Mouse (Mus musculus) T-helper 1 cell (primary cell): ENCODE measurements at regions not wholly inside any gene's neighbourhood (a gene's known extent, or its start where the extent isn't known, plus 50 kb on each side); places are given as distances from the start of the nearest gene placed in this dataset.

Experiments used
- in situ Hi-C: fragments of 300-600 bp; cut with MboI, MseI; formaldehyde crosslinking; loops from one replicate; pipeline ENCODE4 v1.15.1; 2025; ENCODE audit warnings: high pct_unique_total_duplicates

GRCm38 (mm10) chr12:90946528-90946918 lies 208.3 kb upstream of the Dio2 start:
- in situ Hi-C loops: no loop called here

- in situ Hi-C loops: no loop called here
Measured at GRCm38 (mm10) chr12:90945743-90946527, 207.7 kb upstream of the Dio2 start.

- in situ Hi-C loops: no loop called here
Measured at GRCm38 (mm10) chr12:90932684-90933083, 194.4 kb upstream of the Dio2 start.

GRCm38 (mm10) chr12:90932201-90932600 lies 194.0 kb upstream of the Dio2 start:
- in situ Hi-C loops: no loop called here

- in situ Hi-C loops: no loop called here
Measured at GRCm38 (mm10) chr12:90930091-90930715, 192.0 kb upstream of the Dio2 start.

GRCm38 (mm10) chr12:90923603-90924002 lies 185.4 kb upstream of the Dio2 start:
- in situ Hi-C loops: no loop called here

GRCm38 (mm10) chr12:90923148-90923547 lies 184.9 kb upstream of the Dio2 start:
- in situ Hi-C loops: no loop called here

- in situ Hi-C loops: no loop called here
Measured at GRCm38 (mm10) chr12:90921227-90921626, 183.0 kb upstream of the Dio2 start.

GRCm38 (mm10) chr12:90915929-90916713 lies 177.9 kb upstream of the Dio2 start:
- in situ Hi-C loops: no loop called here

- in situ Hi-C loops: no loop called here
Measured at GRCm38 (mm10) chr12:90903991-90904390, 165.8 kb upstream of the Dio2 start.

- in situ Hi-C loops: no loop called here
Measured at GRCm38 (mm10) chr12:90893655-90894370, 155.6 kb upstream of the Dio2 start.

- in situ Hi-C loops: no loop called here
Measured at GRCm38 (mm10) chr12:90876230-90877005, 138.2 kb upstream of the Dio2 start.

GRCm38 (mm10) chr12:90874840-90875239 lies 136.6 kb upstream of the Dio2 start:
- in situ Hi-C loops: no loop called here

GRCm38 (mm10) chr12:90873959-90874358 lies 135.7 kb upstream of the Dio2 start:
- in situ Hi-C loops: no loop called here

- in situ Hi-C loops: no loop called here
Measured at GRCm38 (mm10) chr12:90866597-90866996, 128.4 kb upstream of the Dio2 start.

GRCm38 (mm10) chr12:90862632-90863031 lies 124.4 kb upstream of the Dio2 start:
- in situ Hi-C loops: loop anchor here (5.0 kb wide), 1 partner anchor 1445 kb away; no protein-coding TSS in a partner anchor

GRCm38 (mm10) chr12:90857746-90858145 lies 119.5 kb upstream of the Dio2 start:
- in situ Hi-C loops: no loop called here

GRCm38 (mm10) chr12:90810666-90811065 lies 72.4 kb upstream of the Dio2 start:
- in situ Hi-C loops: no loop called here

- in situ Hi-C loops: no loop called here
Measured at GRCm38 (mm10) chr12:90790562-90790961, 52.3 kb upstream of the Dio2 start.
